Comparison of ENCODE assay signal across 8 mouse cellular contexts in the genomic region with DNA sequence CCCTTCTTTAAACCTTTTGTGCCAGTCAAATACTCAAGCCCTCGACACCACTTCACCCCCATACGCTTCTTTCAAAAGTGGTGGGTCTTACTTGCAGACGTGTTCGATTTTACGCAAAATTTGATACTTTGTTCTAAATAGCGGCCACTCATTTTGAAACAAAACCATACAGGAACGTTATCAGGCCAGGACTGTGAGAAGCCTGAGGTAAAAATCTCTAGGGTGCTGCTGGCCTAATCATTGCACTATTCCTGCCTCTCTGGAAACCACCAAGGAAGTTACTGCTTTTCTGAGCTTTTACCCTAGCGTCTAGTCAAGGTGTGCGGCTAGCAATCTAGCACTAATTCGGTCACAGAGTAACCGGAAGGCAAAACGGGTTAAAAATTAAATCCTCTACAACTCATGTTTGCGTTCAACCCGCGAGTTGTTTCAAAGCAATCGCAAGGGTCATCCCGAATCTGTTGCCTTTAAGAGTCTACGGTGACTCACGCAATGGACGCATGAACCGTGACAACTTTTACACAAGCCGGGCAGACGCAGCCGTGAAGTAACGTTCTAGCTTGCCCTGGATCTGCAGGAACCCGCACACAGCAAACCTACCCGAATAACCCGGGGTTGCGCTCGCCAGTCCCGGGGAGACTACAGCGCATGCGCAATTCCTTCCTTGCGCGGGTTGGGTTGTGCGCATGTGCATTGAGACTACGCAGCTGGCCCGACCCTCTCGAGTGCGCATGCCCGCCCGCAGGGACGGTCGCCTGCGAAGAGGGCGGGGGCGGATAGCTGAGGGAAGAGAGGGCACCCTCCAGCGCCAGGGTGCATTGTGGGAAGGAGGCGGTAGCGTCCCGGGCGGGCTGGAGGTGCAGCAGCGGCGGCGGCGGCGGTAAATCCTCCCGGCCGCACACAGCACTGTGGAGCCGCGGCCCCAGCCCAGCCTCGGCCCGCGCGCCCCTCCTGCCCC. TPM values are rescaled to one million over a fixed set of nuclear protein-coding genes. Genes with fewer than 3 reads are reported as not detected.
A peak's percentile ranks its signal among the peaks of the same experiment; 100 is the strongest.
DNase-seq lines count a peak whose midpoint lies in the region; ATAC-seq and TF ChIP-seq lines count a peak whose summit lies in the region.

A gene (plus strand): TSS at position 821 of the 958 bp plus-strand sequence.

- TF ChIP-seq RAD21 in CH12.LX (IDR thresholded peaks at IDR 0.05; ENCODE audit: low read depth, low read length): no peak

- peaks cover 38% of the 10 kb centered on the region for H3K79me2 ChIP-seq in CH12.LX (replicated peaks; ENCODE audit: control insufficient read depth, extremely low read depth, insufficient read depth, poor library complexity, severe bottlenecking)

- ATAC-seq in forebrain, embryonic 11.5 days (replicated peaks; ENCODE audit: low FRiP score): peak; percentile 97
- peak; percentile 97 for ATAC-seq in heart, embryonic 16.5 days (replicated peaks; ENCODE audit: extremely low read depth, insufficient read depth, low FRiP score)
- peak; percentile 97 for ATAC-seq in liver, embryonic 15.5 days (ENCODE audit: insufficient read depth)
- peak; percentile 97 for ATAC-seq in neural tube, embryonic 12.5 days (ENCODE audit: low FRiP score, low read depth)

- peak within 1 kb of the TSS; percentile 86 to 97 (median 86) for H3K4me3 ChIP-seq in CH12.LX (replicated peaks in 1 of 3; ENCODE audit: low read depth in 2 of 3, low read length in 2 of 3, poor library complexity in 1 of 3)
- peak within 1 kb of the TSS; percentile 91 for H3K4me3 ChIP-seq in forebrain, embryonic 11.5 days (ENCODE audit: low read depth, low read length)
- H3K4me3 ChIP-seq in heart, embryonic 16.5 days (ENCODE audit: low read length): peak within 1 kb of the TSS; percentile 99
- H3K4me3 ChIP-seq in liver, embryonic 15.5 days (replicated peaks): peak within 1 kb of the TSS; percentile 94
- peak within 1 kb of the TSS; percentile 92 for H3K4me3 ChIP-seq in neural tube, embryonic 12.5 days

- no peaks in the 10 kb centered on the region for H3K27me3 ChIP-seq in CH12.LX (replicated peaks)
- H3K27me3 ChIP-seq in forebrain, embryonic 11.5 days (ENCODE audit: control insufficient read depth, insufficient read depth, low read length): no peaks in the 10 kb centered on the region
- H3K27me3 ChIP-seq in heart, embryonic 16.5 days (ENCODE audit: control insufficient read depth, insufficient read depth, low read length): no peaks in the 10 kb centered on the region
- no peaks in the 10 kb centered on the region for H3K27me3 ChIP-seq in liver, embryonic 15.5 days
- H3K27me3 ChIP-seq in neural tube, embryonic 12.5 days (replicated peaks): no peaks in the 10 kb centered on the region

- dilution Hi-C loops in CH12.LX (cut with MboI; ENCODE audit: extremely low pct_ligation_motif_present, extremely low pct_unique_long_range_greater_than_20kb, low sequenced_read_pairs): no loop called here

- peak; percentile 98 for DNase-seq in CH12.LX (ENCODE audit: extremely low read depth)
- DNase-seq in c-Kit-positive CD71-positive TER-119-negative erythroid progenitor cells, embryonic 14.5 days (ENCODE audit: low read depth): peak; percentile 98
- DNase-seq in forebrain, embryonic 11.5 days (ENCODE audit: low spot score): peak; percentile 99
- DNase-seq in kidney, postnatal 36 days: peak; percentile 99
- DNase-seq in telencephalon, adult 2 months (ENCODE audit: low read depth, low spot score): peak; percentile 96

- no peaks in the 10 kb centered on the region for H3K9me3 ChIP-seq in CH12.LX (replicated peaks; ENCODE audit: low read length)
- no peaks in the 10 kb centered on the region for H3K9me3 ChIP-seq in forebrain, embryonic 11.5 days (ENCODE audit: control insufficient read depth, low read length)
- no peaks in the 10 kb centered on the region for H3K9me3 ChIP-seq in heart, embryonic 16.5 days (replicated peaks; ENCODE audit: control insufficient read depth, low read length)
- no peaks in the 10 kb centered on the region for H3K9me3 ChIP-seq in liver, embryonic 15.5 days (replicated peaks)
- no peaks in the 10 kb centered on the region for H3K9me3 ChIP-seq in neural tube, embryonic 12.5 days

- H3K36me3 ChIP-seq in CH12.LX (replicated peaks in 1 of 2; ENCODE audit: control insufficient read depth in 1 of 2, insufficient read depth in 1 of 2, low read length in 1 of 2): peaks cover 0 to 5% of the 10 kb centered on the region in 2 experiments
- H3K36me3 ChIP-seq in forebrain, embryonic 11.5 days (ENCODE audit: control insufficient read depth, insufficient read depth, low read length): no peaks in the 10 kb centered on the region
- H3K36me3 ChIP-seq in heart, embryonic 16.5 days (ENCODE audit: control insufficient read depth, insufficient read depth): no peaks in the 10 kb centered on the region
- 0 out of 2 replicates have a peak, but pooled peaks cover 3% of the 10 kb centered on the region for H3K36me3 ChIP-seq in liver, embryonic 15.5 days (replicated peaks)
- H3K36me3 ChIP-seq in neural tube, embryonic 12.5 days: no peaks in the 10 kb centered on the region

- peak in 1 of 2 experiments; percentile 67; a peak in 2 of 4 replicates for TF ChIP-seq CTCF in CH12.LX (conservative IDR thresholded peaks at IDR 0.05 in 1 of 2, IDR thresholded peaks at IDR 0.05 in 1 of 2; ENCODE audit: low read depth in 2 of 2, low read length in 2 of 2)

- peak within 1 kb of the TSS; percentile 77 for H3K27ac ChIP-seq in CH12.LX (ENCODE audit: insufficient read depth, low read depth)
- H3K27ac ChIP-seq in forebrain, embryonic 11.5 days (ENCODE audit: low read depth, low read length): peak within 1 kb of the TSS; percentile 80
- H3K27ac ChIP-seq in heart, embryonic 16.5 days (ENCODE audit: low read length): peak within 1 kb of the TSS; percentile 89
- peak within 1 kb of the TSS; percentile 88 for H3K27ac ChIP-seq in liver, embryonic 15.5 days (replicated peaks)
- peak within 1 kb of the TSS; percentile 53; the same call in 1 of the 2 replicates for H3K27ac ChIP-seq in neural tube, embryonic 12.5 days

- WGBS in forebrain, embryonic 11.5 days: 3% methylated on average over 64 of the region's 65 CpGs
- WGBS in heart, embryonic 16.5 days: 2% methylated on average over 62 of the region's 65 CpGs
- 1% methylated on average over 65 of the region's 65 CpGs for WGBS in liver, embryonic 15.5 days (ENCODE audit: insufficient replicate concordance)
- 3% methylated on average over 63 of the region's 65 CpGs for WGBS in neural tube, embryonic 12.5 days

- TF ChIP-seq EP300 in CH12.LX (IDR thresholded peaks at IDR 0.05; ENCODE audit: low read length): 0 out of 2 replicates have a peak, but pooled peaks have one; percentile 12

- peak within 1 kb of the TSS; percentile 72 for H3K9ac ChIP-seq in CH12.LX (ENCODE audit: insufficient read depth, low read depth)
- peak within 1 kb of the TSS; percentile 89 for H3K9ac ChIP-seq in forebrain, embryonic 11.5 days (ENCODE audit: low read length)
- peak within 1 kb of the TSS; percentile 98 for H3K9ac ChIP-seq in heart, embryonic 16.5 days (ENCODE audit: low read length)
- H3K9ac ChIP-seq in liver, embryonic 15.5 days: peak within 1 kb of the TSS; percentile 88
- H3K9ac ChIP-seq in neural tube, embryonic 12.5 days: peak within 1 kb of the TSS; percentile 87

- peak; percentile 93 for TF ChIP-seq POLR2A in CH12.LX (IDR thresholded peaks at IDR 0.05; ENCODE audit: low read depth, low read length)

- peak within 1 kb of the TSS; percentile 99 for H3K4me2 ChIP-seq in CH12.LX (ENCODE audit: insufficient read depth, low read depth, poor library complexity, severe bottlenecking)
- peak within 1 kb of the TSS; percentile 72 for H3K4me2 ChIP-seq in forebrain, embryonic 11.5 days (ENCODE audit: low read depth, low read length, severe bottlenecking)
- H3K4me2 ChIP-seq in heart, embryonic 16.5 days (ENCODE audit: low read depth, low read length): peak within 1 kb of the TSS; percentile 87
- peak within 1 kb of the TSS; percentile 92 for H3K4me2 ChIP-seq in liver, embryonic 15.5 days
- peak within 1 kb of the TSS; percentile 69 for H3K4me2 ChIP-seq in neural tube, embryonic 12.5 days (replicated peaks)

- H3K4me1 ChIP-seq in CH12.LX (ENCODE audit: control insufficient read depth in 1 of 2, insufficient read depth in 2 of 2): peaks cover 2 to 29% of the 10 kb centered on the region in 2 experiments; a peak in 1 of 4 replicates
- H3K4me1 ChIP-seq in forebrain, embryonic 11.5 days (replicated peaks; ENCODE audit: control insufficient read depth, insufficient read depth, low read length): peaks cover 9% of the 10 kb centered on the region
- H3K4me1 ChIP-seq in heart, embryonic 16.5 days (ENCODE audit: control insufficient read depth, insufficient read depth, low read length): peaks cover 24% of the 10 kb centered on the region
- peaks cover 35% of the 10 kb centered on the region for H3K4me1 ChIP-seq in liver, embryonic 15.5 days (replicated peaks)
- H3K4me1 ChIP-seq in neural tube, embryonic 12.5 days: peaks cover 21% of the 10 kb centered on the region

- in situ Hi-C loops in CH12.LX (cut with MboI; ENCODE audit: low pct_ligation_motif_present, low pct_unique_long_range_greater_than_20kb, low sequenced_read_pairs): no loop called here

TF ChIP-seq in CH12.LX, 34 proteins besides CTCF, POLR2A, EP300 and RAD21 (continues in another document):
- TF ChIP-seq BHLHE40 (IDR thresholded peaks at IDR 0.05; ENCODE audit: low read depth, low read length) (peak; percentile 40), MAZ (IDR thresholded peaks at IDR 0.05; ENCODE audit: low read depth, low read length) (peak; percentile 75), ETS1 (conservative IDR thresholded peaks at IDR 0.05; ENCODE audit: low read depth, low read length) (no peak), E2F4 (IDR thresholded peaks at IDR 0.05; ENCODE audit: insufficient replicate concordance, low read depth, low read length) (no peak; the same call in 1 of the 2 replicates), MXI1 (IDR thresholded peaks at IDR 0.05; ENCODE audit: low read depth, low read length) (peak; percentile 78), GABPA (IDR thresholded peaks at IDR 0.05; ENCODE audit: insufficient replicate concordance, low read depth, low read length) (peak; percentile 19; the same call in 1 of the 2 replicates), SMC3 (IDR thresholded peaks at IDR 0.05; ENCODE audit: low read depth, low read length) (no peak), NRF1 (IDR thresholded peaks at IDR 0.05; ENCODE audit: low read depth, low read length) (peak; percentile 98), TBP (conservative IDR thresholded peaks at IDR 0.05; ENCODE audit: low read depth, low read length) (peak; percentile 81), CHD1 (IDR thresholded peaks at IDR 0.05; ENCODE audit: low read depth, low read length) (peak; percentile 86; the same call in 1 of the 2 replicates)

RNA-seq across cellular contexts. Expression of the gene that starts here (rescaled TPM):
- total RNA-seq in CH12.LX (2012; rRNA removed) (29.6 and 37.4 TPM in 2 replicates), CH12.LX (2014; rRNA removed) (92.9 and 102 TPM in 2 replicates)
- 60.7 and 70.1 TPM in 2 replicates for polyA plus RNA-seq in CH12.LX (2012; ENCODE audit: insufficient read length, low read depth)
- polyA plus RNA-seq in forebrain, embryonic 11.5 days (2014; fragmentation: Nextera tagmentation; extraction: Ambion mirVana): 86.1 and 89.6 TPM in 2 replicates
- polyA plus RNA-seq in heart, embryonic 16.5 days (2015; fragmentation: Nextera tagmentation; extraction: Ambion mirVana): 36.6 and 40.6 TPM in 2 replicates
- polyA plus RNA-seq in liver, embryonic 15.5 days (2015; fragmentation: Nextera tagmentation; extraction: Ambion mirVana): 11.3 and 12.5 TPM in 2 replicates
- polyA plus RNA-seq in neural tube, embryonic 12.5 days (2016; fragmentation: Nextera tagmentation; extraction: Ambion mirVana): 67.2 and 72.0 TPM in 2 replicates

Comparison
In these comparisons a context has a peak if more than half of its experiments do, and no peak if none do; other contexts are left out.
1. Peak in every context shown above with its lines: DNase-seq, ATAC-seq, H3K4me3 ChIP-seq and H3K27ac ChIP-seq.